Mouse (Mus musculus) spleen, postnatal 36 days (tissue): ENCODE results near the gene Ifi205.
"Not testable (repeated sequence)": the region's sequence is repeated elsewhere in the genome, so short reads cannot be mapped to it uniquely, and the experiment has no call there.

Source experiments
- DNase-seq, 2 experiments: peaks; one replicate each; pipeline ENCODE4 v3.0.0; 2022; ENCODE audit warnings: low spot score in 2 of 2, mixed read lengths in 1 of 2

The Ifi205 gene

GRCm38 (mm10) chr1:174031698-174032097 is at the start of gene Ifi205:
Gene Ifi205 (minus strand): TSS chr1:174031810.
- no peak for DNase-seq

DNA sequence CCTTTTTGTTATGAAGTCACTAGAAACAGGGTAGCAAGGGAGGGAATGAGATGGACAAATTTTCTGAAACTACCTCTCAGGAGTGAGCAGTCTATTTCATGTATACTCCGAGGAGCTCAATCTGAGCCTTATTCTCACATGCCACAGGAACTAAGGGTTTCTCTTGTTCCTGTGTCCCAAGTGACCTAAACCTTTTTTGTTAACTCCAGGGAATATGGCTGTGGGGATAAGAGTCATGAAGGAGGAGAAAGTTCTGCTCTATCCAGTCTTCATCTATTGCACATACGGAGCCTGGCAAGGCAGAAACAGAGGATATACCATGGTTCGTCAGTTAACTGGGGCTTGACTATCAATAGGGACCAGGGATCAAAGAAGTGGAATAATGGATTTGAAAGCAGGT is 34.7 kb upstream of the Ifi205 start, which contains the start of gene Olfr430:
TSS of gene Olfr430 (plus strand) at position 301 of the 400 bp plus-strand sequence.
- DNase-seq, result no peak

DNA sequence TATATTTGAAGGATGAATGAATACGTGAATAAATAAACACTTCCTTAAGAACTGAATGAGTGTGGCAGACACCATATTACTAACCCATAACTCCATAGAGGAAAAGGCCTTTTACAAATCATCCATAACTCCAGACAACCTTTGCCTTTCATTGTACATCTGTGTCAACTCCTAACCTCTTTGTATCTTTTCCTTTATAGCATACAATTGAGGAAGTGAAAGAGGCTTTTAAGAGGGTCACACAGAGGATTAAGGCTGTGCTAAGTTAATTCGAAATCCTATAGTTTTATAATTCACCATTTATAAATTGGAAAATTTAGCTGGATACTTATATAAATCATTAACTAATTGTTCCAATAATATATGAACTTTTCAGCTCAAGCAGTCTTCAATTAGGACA is 23.6 kb upstream of the Ifi205 start:
- DNase-seq, result no peak

DNA sequence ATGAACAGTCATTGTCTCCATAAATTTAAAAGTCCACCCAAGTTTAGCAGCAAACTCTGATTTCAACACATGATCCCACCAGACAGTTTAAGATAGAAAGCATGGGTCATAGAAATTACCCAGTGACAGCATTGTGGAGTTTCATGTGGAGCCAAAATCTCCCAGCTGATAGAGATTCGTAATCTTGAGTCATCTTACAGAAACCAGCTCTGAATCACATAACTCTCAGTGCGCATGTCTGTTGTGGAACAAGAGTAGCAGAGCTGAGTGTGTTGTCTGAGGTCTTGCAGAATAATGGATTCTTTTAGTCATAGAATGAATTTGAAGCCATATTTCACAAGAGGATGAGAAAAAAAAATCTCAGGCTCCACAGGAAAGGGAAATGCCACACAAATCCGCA is 21.4 kb upstream of the Ifi205 start:
- DNase-seq, result no peak

DNA sequence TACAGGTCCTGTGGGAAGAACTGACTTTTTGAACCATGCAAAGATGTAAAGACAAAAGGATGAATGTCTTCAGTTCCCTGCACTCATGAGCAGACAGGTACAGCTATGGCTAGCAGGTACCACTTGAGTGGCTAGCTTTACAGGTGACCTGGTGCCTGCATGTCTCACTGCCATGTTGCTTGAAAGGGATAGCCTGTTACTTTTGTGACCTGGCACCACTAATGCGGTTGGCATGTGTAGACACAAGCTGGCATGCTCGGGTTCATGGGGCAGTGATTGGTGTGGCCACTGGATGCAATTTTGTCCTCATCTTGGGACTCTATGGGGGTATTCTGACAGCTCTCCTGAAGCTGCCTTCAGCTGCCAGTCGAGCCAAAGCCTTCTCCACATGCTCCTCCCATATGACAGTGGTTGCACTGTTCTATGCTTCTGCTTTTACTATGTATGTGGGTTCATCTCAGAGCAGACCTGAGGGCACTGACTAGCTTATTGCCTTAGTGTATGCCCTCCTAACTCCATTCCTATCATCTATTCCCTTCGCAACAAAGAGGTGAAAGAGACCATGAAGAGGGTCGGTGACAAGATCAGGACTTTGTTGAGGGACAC is 20.4 kb upstream of the Ifi205 start:
- no peak for DNase-seq

DNA sequence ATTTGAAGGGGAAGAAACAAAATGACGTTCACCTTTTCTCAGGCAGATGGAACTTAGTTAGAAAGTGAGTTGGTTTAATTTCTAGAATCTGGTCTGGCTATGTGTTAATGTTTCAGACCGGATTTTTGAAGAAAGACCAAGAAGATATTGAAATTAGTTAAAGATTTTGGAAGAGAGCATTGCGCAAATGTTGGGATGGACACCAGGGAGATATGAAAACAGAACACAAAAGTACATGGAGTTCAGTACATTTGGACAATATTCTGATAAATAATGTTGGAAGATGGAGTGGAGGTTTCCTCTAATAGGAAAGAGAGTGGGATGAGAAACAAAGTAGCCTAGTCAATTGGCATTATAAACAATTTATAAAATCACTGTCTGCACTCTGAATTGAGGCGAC is 19.9 kb upstream of the Ifi205 start:
- no peak for DNase-seq

- DNase-seq, result peak in 1 of 2 experiments; percentile 3
Measured at GRCm38 (mm10) chr1:174050532-174050931, 18.9 kb upstream of the Ifi205 start.

DNA sequence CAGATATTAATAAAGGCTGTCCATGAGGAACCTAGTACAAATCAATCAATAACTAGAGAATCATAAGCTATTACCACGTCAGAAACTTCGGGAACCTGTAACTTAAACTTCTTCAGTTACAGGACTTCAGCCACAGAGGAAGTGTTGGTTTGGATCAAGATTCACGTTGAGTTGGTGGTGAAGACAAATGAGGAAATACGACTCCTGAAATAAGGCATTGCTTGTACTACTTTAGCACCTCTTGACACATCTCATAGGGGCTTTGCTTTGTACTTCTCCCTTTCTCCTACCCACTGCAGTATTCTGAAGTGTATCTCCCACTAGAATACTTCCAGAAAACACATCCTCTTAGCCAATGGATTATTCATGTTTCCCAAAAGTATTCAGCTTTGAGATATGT is 17.7 kb upstream of the Ifi205 start:
- not testable (repeated sequence) for DNase-seq

GRCm38 (mm10) chr1:174048893-174049292 is 17.3 kb upstream of the Ifi205 start, which contains the start of gene Olfr432:
Gene Olfr432 (plus strand): TSS chr1:174049205.
- DNase-seq, result no peak

- not testable (repeated sequence) for DNase-seq
Measured at GRCm38 (mm10) chr1:174048227-174048626, 16.6 kb upstream of the Ifi205 start.

DNA sequence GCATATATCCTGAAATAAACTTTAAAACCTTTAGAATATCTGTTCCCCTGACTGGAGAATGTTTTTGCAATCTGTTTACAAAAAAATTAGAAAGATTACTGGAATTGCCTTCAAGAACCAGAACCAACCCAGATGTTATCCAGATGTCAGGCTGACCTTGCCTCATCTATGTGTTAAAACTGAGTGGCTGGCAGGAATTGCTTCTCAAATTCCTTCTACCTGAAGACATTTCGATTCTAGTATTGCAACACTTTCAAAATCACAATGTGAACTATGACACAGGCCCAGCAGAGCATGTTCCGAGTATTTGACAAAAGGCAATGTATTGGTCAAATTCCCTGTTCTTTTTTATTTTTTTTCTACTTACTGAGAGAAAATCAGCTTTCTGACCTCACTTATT is 12.8 kb upstream of the Ifi205 start:
- DNase-seq, result no peak

GRCm38 (mm10) chr1:174042091-174042884 is 10.7 kb upstream of the Ifi205 start:
- peak in 1 of 2 experiments; percentile 1 for DNase-seq

DNA sequence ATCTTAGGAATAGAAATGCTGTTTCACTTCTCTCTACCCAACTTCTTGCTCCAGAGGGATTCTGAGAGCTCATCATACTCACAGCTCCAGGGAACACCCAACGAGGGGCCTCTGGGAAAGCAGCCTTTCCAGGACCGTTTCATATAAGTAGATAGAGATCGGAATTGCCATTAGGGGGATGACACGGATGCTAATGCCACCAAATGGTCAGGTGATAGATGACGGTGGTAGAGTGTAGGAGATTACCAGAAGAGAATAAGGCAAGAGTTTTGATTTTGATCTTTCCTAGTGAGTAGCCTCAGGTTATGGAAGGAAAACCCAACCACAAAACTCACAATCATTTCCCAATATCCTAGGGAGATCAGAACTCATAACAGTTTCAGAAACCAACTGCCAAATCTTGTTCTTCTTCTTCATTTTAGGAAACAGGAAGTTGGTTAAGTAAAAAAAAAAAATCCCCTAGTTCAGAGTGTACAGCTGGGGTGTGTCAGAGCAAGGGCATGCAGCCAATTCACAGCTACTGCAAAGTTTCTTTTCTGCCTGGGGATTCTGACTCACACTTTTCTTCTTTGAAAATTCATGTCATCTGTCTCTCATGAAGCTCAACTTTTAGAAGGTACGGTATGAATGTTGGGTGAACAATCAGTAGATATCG is 9.0 kb upstream of the Ifi205 start, which contains the start of gene Olfr433:
TSS of gene Olfr433 (plus strand) at position 183 of the 655 bp plus-strand sequence.
- peak; percentile 70 to 74 for DNase-seq

DNA sequence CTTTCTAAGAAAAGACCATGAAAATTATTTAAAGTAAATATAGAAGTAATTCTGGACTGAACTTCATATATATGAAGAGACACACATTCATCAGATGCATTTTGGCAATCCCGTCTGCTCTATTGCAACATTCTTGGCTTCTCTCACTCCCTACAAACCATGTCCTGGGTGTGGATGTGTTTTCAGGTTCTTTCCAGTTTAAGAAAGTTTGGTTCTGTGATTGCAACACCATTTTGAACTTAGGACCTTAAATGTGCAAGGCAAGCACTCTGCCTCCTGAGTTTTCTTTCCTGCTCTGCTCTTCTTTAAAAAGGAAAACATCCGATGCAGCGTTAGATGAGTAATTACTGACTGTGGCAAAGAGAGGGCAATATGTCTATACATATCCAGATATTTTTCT is 6.9 kb upstream of the Ifi205 start:
- no peak for DNase-seq

- DNase-seq, result no peak
Measured at GRCm38 (mm10) chr1:174035841-174036240, 4.2 kb upstream of the Ifi205 start.

DNA sequence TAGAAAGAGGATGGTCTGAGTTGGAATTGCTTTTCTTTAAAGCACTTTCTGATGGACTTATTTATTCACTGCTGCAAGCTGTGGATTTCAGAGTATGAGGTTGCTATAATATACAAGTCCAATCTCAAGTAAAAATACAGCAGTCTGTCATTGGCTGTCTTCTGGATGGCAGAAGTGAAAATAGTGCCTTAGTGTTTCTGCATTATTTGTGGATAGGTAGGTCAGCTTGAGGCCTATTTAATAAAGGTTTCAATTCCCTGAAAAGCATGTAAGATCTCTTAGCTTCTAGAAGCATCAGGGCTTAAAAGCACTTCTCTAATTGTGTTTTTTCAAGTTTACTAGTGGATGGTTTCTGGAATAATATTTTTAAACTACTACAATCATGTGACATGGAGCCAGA is 24.6 kb downstream of the Ifi205 start:
- not testable (repeated sequence) for DNase-seq

DNA sequence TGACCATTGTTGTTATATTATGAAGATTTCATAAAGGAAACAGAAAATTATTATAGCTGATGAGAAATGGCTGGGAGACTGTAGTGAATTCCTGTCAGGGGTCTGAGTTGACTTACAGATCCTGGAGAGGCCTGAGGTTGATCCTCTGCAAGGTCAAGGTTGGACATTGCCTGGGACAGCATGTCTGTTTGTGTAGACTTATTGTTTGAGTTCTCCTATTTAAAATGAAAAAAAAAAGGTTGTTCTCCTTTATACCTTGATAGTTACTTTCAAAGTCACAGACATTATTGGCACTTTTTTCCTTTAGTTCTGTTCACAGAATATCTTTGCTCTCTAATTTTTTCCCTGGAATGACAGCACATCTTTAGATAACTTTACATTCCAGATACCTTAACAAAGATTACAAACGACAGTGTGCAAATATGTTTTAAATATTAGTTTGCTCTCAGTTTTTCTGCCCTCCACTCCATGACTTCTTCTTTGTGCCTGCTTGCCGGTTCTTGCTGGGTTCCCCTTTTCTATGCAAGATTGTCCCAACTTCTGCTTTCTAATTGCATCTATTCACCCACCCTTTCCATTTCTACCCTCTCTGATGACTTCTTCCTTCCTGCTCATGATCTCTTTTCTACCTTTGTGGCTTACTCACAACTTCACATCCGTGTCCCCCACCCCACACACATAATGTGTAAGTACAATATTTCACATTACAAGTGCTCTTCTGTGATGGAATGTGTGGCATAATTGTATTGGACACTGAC is 27.1 kb downstream of the Ifi205 start:
- not testable (repeated sequence) for DNase-seq

GRCm38 (mm10) chr1:173995003-173995402 is 36.6 kb downstream of the Ifi205 start:
- DNase-seq, result no peak

DNA sequence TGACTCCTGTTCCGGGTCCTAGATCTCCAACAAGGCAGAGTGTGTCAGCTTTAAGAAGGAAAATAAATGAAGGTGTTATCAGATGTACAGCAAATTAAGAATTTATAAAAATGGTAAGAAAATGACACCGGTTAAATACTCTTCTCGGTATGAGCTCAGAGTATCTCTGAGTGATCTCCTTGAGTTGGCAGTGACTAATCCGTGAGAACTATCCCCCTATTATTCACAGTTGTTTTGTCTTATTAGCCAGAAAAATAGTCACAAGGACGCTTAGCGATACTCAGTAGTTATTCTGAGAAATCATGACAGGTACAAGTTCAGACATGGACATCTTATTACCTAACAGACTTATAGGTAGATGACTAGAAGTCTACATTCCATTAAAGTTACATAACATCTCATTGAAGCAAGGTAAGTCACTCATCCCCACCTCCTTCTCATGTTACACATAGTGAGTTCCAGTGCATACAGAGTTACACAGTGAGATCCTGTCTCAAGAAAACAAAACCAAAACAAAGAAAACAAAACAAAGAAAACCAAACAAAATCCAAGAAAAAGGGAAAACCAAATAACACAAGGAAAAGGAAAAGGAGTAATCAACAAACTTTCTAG is 48.8 kb downstream of the Ifi205 start, which contains the start of gene Ifi202b:
TSS of gene Ifi202b (minus strand) at position 51 of the 612 bp plus-strand sequence.
- not testable (repeated sequence) for DNase-seq

GRCm38 (mm10) chr1:173981038-173981437 is 50.6 kb downstream of the Ifi205 start:
- DNase-seq, result not testable (repeated sequence)

GRCm38 (mm10) chr1:173977622-173978021 is 54.0 kb downstream of the Ifi205 start:
- peak; percentile 6 to 18 for DNase-seq
